Mouse (Mus musculus) heart, postnatal 0 days (tissue): ENCODE data around the gene Uqcc1.

Experiments
- CTCF ChIP-seq: IDR thresholded peaks from 2 replicates; pipeline ENCODE4 v1.5.1; 2016; ENCODE audit warnings: antibody characterized with exemption, control low read depth, low read depth
- EP300 ChIP-seq: IDR thresholded peaks from 2 replicates; pipeline ENCODE4 v1.6.1; 2016; ENCODE audit warnings: antibody characterized with exemption, low read depth

DNA sequence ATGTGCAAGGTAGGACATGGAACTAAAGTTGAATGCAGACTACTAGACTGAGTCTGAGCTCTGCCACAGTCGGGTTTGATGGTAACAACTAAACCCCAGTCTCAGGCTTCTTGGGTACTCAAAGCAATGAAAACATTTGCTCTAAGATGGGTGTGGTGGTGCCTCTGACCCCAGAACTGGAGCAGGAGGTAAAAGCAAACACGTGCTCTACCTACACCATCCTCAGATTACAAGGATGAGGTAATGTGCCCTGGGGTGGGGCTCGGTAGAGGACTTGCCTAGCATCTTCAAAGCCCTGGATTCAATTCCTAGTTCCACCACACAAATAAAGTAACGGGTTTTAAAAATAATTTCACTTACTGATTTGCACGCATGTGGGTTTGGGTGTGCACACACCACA is 77.6 kb downstream of the Uqcc1 start:
- TF ChIP-seq CTCF (no peak), EP300 (no peak)
